Mouse (Mus musculus): Measurements from ENCODE around the gene Dis3.
"Not testable (repeated sequence)": the region's sequence is repeated elsewhere in the genome, so short reads cannot be mapped to it uniquely, and the experiment has no call there.

Dis3 gene

DNA sequence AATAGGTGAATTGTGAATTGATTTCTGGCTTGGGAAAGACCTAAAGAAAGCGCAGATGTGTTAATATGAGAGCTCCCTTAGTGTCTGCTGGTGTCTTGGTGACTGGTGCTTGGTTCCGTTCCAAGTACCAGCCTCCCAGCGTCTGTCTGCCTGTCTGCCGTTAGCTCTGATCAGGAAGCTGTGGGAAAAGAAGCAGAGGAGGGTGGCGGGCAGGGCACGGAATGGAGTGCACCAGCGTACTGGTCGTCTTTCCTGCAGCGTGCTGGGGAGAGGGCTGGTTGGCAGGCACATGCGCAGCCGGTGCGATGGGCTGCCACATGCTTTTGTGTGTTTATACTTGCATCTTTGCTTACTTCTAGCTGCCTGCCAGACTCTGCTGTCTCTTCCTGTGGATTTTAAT is 39.0 kb downstream of the Dis3 start:
- no peak for DNase-seq

DNA sequence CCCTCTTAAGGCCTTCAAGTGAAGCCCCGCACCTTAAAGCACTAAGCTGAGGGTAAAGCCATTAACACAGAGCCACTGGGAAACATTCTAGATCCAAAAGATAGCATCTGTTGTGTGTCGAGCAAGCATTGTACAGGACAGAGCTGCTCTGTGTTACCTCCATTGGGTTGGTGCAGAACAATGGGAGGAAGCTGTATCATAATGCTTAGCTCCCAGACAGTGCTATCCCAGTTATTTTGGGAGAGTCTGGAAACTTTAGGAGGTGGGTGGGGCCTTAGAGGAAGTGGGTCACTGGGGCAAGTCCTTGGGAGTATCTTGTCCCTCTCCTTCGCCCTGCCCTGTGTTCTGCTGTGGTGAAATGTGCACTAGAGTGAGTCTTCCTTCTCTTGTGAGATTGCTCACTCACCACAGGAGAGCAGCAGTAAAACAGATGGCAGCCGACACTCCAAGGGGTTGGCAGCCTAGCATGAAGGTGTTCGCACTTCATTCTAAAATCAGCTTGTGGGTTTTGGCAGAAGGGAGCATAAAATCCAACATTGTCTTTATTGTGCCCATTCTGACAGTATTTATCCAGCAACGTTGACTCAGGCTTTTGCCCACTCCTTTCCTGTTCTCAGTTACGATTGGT is 40.5 kb downstream of the Dis3 start:
- peak; percentile 19 for DNase-seq

DNA sequence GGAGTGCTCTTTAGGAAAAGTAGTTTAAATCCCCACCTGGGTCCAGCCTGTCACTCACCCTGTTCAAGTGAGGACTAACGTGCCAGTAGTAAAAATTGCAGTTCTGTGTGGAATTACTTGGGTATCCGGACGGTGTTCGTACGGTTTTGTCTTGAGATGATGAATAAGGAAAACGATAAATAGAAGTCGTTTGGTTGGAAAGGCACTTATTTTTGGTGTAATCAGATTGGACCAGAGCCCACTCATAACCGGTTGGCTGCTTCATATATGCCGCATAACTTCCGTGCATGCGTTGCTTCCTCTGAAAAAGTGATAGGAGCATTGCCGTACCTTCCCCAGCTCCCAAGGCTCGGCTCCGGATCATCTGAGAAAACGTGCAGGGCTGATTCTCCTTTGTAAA is 52.8 kb downstream of the Dis3 start:
- DNase-seq = no peak

DNA sequence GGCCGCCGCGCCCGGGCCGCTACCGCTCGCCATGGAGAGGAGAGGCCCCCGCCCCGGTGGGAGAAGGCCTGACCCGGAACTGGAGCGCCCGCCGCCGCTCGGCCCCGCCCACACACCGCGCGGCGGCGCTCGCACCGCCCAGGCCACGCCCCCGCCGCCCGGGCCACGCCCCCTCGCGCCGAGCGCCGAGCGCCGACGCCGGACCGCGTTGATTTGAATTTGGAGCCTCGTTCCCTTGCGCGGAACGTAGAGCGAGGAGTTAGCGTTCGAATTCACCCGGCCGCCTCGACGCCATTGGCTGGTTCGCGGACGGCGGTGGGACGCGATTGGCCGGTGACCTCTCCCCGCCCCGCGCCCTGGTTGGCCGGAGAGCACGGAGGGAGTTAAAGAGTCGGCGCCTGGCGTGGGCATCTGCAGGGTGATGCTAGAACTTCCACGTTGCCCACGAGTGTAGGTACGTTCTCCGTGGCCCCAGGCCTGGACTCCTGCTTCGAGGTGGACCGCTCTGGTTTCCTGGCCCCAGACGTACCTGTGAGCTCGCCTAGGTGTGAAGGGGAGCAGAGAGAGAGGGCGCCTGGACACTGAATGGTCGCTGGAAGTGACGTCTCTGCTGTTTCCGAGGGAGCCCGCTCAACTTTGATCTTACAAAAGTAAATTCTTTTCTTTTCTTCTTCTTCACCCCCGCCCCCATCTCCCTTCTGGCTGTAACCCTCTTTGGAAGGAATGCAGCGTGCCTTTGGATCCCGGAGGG is 53.4 kb downstream of the Dis3 start, which contains the start of the genes Mzt1 and Bora:
Mzt1 (minus strand) TSS at position 104 of the 751 bp plus-strand sequence.
Bora (plus strand) TSS at position 192 of the 751 bp plus-strand sequence.
- DNase-seq = peak; percentile 92

DNA sequence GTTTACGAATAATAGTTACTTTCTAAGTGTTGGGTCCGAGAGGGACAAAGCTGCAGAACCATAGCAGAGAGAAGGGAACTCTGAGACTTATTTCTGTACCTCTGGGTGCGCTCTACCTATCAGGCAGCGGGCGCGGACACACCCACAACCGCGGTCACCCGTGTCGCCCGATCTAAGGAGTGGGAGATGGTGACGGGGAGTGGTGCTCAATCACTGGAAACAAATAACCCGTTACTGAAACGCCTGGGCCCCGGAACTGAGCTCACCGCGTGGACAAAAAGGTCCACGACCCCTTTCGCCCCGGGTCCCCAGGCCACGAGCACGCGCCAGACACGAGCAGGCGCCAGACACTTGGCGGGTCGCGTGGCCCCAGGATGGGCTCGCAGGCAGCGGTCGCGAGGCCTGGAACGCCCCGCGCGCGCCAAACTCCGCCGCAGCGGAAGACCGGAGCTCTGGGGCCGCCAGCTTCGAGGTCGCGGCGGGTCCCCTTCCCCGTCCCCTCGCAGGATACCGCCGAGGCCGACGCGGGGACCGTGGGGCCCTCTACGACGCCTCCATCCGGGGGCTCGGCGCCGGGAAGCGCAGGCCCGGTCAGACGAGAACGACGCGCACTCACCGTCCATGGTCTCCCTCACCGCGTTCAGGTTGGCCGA is 54.1 kb downstream of the Dis3 start:
- no peak for DNase-seq

DNA sequence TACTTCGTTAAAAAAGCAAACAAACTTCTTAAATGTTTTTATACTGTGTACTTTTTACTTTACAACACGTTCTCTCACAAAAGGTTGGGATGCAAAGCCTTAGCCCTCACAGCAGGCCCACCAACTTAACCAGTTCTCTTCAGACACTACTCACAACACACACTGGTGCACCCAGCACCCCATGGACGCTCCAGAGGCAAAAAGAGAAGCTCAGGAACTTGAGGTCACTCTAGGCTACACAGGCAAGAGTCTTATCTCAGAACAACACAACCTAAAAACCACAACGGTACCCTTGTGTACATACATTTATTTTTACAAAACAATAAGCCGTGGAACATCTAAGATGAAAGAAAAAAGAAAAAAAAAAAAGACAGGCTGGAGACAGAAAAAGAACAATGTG is 54.9 kb downstream of the Dis3 start:
- DNase-seq = no peak

DNA sequence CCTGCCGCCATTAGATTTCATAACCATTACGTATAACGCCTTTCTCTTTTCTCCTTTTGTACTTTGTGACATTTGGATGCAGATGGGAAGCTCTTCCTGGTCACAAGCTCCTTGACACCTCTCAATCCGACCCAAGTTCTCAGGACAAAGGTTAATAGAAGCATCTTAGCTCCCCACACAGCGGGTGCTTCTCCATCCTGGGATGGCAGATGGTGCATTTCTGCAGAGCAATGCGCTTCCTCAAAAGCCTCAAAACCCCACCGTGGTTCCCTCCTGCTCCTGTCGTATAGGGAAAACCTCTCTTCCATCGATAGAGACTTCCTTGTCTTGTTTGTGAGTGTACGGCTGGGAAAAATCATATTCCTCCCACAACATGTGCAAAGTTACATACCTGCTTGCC is 55.5 kb downstream of the Dis3 start:
- DNase-seq = no peak

DNA sequence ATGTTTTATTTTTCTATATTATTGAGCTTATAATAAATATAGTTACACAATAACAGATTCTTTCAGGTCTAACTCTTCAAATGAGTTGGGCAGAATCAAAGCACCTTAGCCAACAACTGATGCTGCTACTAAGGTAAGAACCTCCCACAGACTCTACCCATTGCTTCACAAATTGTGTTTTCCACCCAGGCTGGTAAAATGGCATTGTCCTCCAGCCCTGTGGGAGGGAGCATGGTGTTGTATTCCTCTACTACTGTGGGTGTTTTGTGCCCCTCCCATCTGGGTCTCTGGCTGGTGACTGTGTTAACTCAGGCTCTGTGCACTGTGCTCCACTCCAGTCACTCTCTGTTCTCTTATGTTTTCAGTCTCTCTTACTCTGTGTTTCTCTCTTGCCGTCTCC is 56.1 kb downstream of the Dis3 start:
- DNase-seq = no peak

DNA sequence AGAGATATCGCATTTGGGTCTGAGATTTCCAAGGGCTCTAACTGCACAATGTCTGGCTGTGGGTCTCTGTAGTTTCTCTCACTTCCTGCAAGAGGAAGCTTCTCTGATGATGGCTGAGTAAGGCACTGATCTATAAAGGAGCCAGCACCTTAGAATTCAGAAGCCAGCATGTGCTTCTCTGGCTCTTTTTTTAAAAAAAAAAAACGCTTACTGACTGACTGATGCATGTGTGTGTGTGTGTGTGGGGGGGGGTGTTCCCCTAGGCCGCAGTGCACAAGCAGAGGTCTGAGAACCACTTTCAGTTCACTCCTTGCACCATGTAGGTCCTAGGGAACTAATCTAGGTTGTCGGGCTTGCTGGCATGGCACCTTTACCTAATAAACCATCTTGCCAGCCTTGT is 58.2 kb downstream of the Dis3 start:
- DNase-seq = no peak

DNA sequence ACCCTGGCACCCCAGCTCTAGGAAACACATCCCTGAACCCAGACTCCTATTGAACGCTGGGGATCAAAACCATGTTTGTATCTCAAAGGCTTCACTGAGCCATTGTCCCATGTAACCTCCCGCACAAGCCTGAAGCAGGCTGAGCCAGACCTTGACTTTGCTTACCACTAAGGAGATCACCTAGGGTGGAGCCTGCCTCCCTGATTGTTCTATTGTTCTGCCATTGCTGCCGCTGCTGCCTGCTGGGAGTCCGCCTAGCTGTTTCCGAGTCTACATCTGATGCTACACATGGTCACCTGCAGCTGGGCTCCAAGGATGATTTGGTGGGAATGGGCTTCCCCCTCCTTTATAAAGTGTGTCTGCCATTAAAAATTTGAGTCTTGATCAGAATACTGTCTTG is 60.3 kb downstream of the Dis3 start:
- not testable (repeated sequence) for DNase-seq

DNA sequence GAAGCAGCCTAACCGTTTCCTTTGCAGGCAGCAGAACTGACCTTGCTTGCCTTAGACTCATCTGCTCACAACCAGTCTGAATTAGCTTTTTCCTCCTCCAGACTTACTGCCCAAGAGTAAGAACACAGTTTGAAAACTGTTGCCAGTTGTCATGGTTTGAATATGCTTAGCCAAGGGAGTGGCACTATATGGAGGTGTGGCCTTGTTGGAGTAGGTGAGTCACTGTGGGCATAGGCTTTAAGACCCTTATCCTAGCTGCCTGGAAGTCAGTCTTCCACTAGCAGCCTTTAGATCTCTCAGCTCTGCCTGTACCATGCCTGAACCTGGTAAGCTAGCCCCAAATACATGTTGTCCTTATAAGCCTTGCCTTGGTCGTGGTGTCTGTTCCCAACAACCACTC is 61.9 kb downstream of the Dis3 start:
- DNase-seq = no peak

DNA sequence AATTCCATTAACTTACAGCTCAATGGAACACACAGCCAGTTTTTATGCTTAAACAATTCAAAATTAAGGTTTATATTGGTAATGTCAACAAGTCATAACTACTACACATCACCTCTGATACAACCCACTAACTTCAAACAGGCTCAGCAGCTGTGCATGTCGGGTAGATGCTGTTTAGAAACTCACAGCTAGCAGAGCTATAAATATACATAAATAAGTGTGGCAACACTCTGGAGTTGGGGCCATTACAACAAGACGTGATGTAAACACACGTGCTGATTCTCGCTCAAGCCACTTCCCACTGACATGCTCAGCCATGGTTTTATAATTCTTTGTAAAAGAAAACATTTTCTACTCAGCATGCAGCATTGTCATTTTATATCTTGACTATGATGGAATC is 63.5 kb downstream of the Dis3 start:
- DNase-seq = no peak

DNA sequence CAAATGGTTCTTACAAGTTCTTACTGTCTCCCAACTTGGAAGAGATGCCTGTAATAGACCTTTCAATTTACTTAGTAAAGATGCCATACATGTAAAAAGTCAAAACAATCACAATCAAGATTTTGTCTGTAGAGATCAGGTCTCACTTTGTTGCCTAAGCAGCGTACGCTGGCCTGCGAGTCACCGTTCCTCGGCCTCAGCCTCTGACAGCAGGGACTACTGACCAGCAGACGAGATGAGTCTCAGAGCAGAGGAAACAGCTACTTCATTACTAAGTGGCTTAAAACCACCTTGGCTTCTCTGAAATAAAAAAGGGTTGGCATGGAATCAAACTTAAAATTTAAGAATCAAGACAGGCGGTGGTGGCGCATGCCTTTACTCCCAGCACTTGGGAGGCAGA is 64.7 kb downstream of the Dis3 start:
- not testable (repeated sequence) for DNase-seq

DNA sequence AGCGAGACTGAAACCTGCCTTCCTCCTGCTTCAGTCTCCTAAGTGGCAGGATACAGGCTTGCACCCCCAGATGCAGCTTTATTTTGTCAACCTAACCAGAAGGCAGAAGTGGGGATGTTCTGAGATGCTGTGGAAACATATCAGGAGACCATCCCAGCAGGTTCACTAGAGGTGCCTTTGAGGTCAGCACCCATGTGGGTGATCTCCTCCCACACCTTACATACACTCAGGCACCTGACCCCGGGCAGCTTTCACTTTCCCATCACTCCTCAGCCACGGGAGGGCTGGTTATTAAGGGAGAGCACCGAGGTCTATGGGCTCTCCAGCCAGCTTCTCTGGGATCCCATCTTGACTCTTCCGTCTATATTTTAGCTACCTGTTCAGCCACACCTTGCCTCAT is 67.0 kb downstream of the Dis3 start:
- DNase-seq = no peak

DNA sequence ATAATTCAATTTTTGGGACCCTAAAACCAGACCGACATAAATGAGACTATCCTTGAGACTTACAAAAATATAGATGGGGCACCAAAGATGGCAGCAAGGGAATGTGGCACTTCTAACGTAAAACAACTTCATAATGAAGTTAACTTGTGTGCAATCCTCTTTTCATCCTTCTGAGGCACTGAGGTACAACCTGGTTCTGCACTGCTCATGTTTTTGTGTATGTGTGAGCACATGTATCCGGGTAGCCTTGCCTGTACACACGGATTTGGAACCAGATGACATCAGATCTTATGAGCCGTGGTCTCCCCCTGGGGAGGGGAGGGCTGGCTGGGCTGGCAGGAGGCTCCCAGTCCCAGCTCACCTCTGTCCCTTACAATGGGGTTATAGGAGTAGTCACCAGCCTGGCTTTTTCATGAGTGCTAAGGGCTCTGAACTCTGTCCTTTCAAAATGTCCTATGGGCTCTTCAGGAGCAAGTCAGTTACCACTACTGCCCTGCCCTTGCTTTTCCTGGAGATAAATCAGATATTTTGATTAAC is 68.2 kb downstream of the Dis3 start:
- no peak for DNase-seq

DNA sequence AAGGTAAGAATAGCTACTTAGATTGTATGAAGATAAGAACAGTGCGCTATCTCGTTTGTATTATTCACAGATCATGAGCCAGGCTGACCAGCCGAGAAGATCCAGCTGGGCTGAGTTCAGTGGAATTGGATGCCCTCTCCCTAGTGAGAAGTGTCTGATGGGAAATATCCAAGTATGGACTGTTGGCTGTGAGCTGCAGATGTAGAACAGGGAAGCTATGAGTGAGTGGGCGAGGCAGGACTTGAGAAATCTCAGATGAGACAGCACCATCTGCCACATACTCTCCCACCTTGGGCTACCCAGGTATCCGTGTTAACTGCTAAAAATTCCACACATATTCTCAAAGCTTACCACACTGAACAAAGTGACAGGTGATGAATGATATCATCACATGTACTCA is 69.6 kb downstream of the Dis3 start:
- DNase-seq = no peak
